Comparison of ENCODE assay signal across 24 mouse cellular contexts in the genomic region with DNA sequence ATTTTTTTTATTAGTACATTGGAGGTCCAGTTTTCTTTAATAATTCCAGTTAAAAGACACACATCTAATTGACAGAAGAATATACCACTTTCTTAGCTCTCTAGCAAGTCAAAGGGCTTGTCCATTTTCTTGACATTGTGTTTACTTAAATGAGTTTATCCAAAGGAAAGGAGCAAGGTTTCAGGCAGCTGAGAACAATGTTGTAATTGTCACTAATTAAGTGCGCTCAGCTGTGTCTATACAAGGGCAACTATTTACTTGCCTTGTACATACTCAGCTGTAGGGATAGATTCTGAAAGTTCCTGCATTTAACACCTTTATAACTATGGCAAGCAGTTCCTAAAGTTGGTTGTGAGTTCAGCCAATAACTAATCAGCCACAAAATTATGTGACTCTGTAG.
"Had no signal": no experiment of that assay in that cellular context is flagged by ENCODE, and none has a peak within 500 bp of the region (broad histone marks: within the 10 kb centered on the region; RNA-seq: fewer than 3 reads in every experiment).

No protein-coding gene starts in this region.

- H3K36me3 ChIP-seq: heart, embryonic 10.5 days; heart, embryonic 12.5 days; hindbrain, embryonic 10.5 days; hindbrain, embryonic 12.5 days; limb, embryonic 13.5 days; limb, embryonic 15.5 days; liver, embryonic 12.5 days had no signal

- ATAC-seq: hindbrain, embryonic 16.5 days; intestine, embryonic 16.5 days; liver, embryonic 12.5 days had no signal

- H3K4me3 ChIP-seq: gastrocnemius, adult 2 months; heart, embryonic 10.5 days; heart, embryonic 12.5 days; hindbrain, embryonic 10.5 days; hindbrain, embryonic 12.5 days; limb, embryonic 13.5 days; limb, embryonic 15.5 days; liver, embryonic 12.5 days had no signal

- DNase-seq: gastrocnemius, adult 2 months; gastrocnemius, postnatal 10 days; gastrocnemius, postnatal 25 days; heart, adult 18-20 months; heart, postnatal 10 days; heart, postnatal 4 days; kidney, adult 18-20 months; kidney, adult 8-10 months; kidney, postnatal 14 days; kidney, postnatal 36 days; layer of hippocampus, adult 9-11 months; layer of hippocampus, postnatal 36 days; left cerebral cortex, postnatal 4 days had no signal

- H3K9me3 ChIP-seq: heart, embryonic 10.5 days; heart, embryonic 12.5 days; hindbrain, embryonic 10.5 days; hindbrain, embryonic 12.5 days; limb, embryonic 13.5 days; limb, embryonic 15.5 days; liver, embryonic 12.5 days had no signal

- H3K4me2 ChIP-seq: heart, embryonic 12.5 days; hindbrain, embryonic 12.5 days; hindbrain, embryonic 14.5 days; limb, embryonic 13.5 days; limb, embryonic 15.5 days; liver, embryonic 12.5 days had no signal

- H3K9ac ChIP-seq: heart, embryonic 12.5 days; hindbrain, embryonic 12.5 days; hindbrain, embryonic 14.5 days; limb, embryonic 13.5 days; limb, embryonic 15.5 days; liver, embryonic 12.5 days; liver, embryonic 14.5 days had no signal

- H3K27ac ChIP-seq: gastrocnemius, adult 2 months; heart, embryonic 10.5 days; hindbrain, embryonic 10.5 days; hindbrain, embryonic 12.5 days; hindbrain, embryonic 14.5 days; limb, embryonic 13.5 days; limb, embryonic 15.5 days; liver, embryonic 12.5 days; liver, embryonic 14.5 days had no signal

- H3K4me1 ChIP-seq: heart, embryonic 10.5 days; heart, embryonic 12.5 days; hindbrain, embryonic 12.5 days; limb, embryonic 13.5 days; limb, embryonic 15.5 days; liver, embryonic 12.5 days had no signal

- H3K27me3 ChIP-seq: heart, embryonic 12.5 days; hindbrain, embryonic 12.5 days; limb, embryonic 13.5 days; limb, embryonic 15.5 days; liver, embryonic 12.5 days had no signal
